In the genomic region with DNA sequence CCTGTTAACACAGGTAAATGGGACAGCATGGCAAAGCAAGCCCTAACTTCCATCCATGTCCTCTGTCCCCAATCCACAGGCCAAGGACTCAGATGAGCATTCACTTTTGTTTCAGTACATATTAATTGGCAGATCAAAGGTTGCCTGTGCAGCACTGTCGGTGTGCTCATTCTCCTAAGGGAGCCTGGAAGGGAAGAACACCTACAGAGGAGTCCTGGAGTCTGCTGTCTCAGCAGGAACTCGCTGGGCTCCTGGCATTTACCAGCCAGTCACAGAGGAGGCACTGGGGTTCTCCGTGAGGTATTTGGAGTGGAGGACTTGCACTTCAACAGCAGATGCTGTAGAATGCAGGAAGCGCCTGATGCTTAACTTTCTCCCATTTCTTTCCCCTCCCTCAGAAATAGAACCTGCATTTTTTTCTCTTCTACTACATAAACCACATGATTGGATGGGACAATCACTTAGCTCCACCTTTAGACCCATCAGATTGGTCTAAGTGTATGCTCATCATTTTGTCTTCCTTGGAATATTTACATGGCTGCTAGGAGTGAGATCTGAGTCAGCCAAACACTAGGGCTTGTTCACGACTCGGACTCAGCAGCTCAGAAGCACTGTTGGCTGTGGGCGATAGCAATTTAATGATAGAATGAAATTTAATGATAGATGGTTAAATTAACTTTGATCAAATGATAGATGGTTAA, we compare ENCODE assay signal across 22 mouse cellular contexts.
DNase-seq lines count a peak whose midpoint lies in the region; TF ChIP-seq lines count a peak whose summit lies in the region.
"Had no signal": no experiment of that assay in that cellular context is flagged by ENCODE, and none has a peak within 500 bp of the region (broad histone marks: within the 10 kb centered on the region; RNA-seq: fewer than 3 reads in every experiment).

No protein-coding gene starts in this region.

- H3K27ac ChIP-seq in kidney, adult 2 months (ENCODE audit: insufficient read depth, low read depth, low read length): no peak overlapping the region
- H3K27ac ChIP-seq: forebrain, embryonic 10.5 days; heart, adult 2 months; hindbrain, embryonic 15.5 days; limb, embryonic 15.5 days; liver, embryonic 14.5 days; lung, embryonic 15.5 days; midbrain, embryonic 15.5 days; neural tube, embryonic 12.5 days had no signal

- no peak for TF ChIP-seq CTCF in kidney, adult 2 months (conservative IDR thresholded peaks at IDR 0.05; ENCODE audit: insufficient read depth, insufficient read length, low read depth, low read length)

- 78% methylated on average over 7 of the region's 7 CpGs for WGBS in kidney, adult 2 months

- TF ChIP-seq POLR2A in kidney, adult 2 months (IDR thresholded peaks at IDR 0.05; ENCODE audit: low read depth, low read length): no peak

- no peaks in the 10 kb centered on the region for H3K36me3 ChIP-seq in kidney, adult 2 months (ENCODE audit: control insufficient read depth, insufficient read depth, low read length)
- H3K36me3 ChIP-seq: forebrain, embryonic 10.5 days; hindbrain, embryonic 15.5 days; limb, embryonic 15.5 days; lung, embryonic 15.5 days; midbrain, embryonic 15.5 days; neural tube, embryonic 12.5 days had no signal

- no peaks in the 10 kb centered on the region for H3K4me1 ChIP-seq in kidney, adult 2 months (ENCODE audit: control insufficient read depth, insufficient read depth, low read length)
- H3K4me1 ChIP-seq: limb, embryonic 15.5 days; lung, embryonic 15.5 days; neural tube, embryonic 12.5 days had no signal

- no peaks in the 10 kb centered on the region for H3K27me3 ChIP-seq in kidney, adult 2 months (replicated peaks; ENCODE audit: control insufficient read depth, insufficient read depth, low read length)
- H3K27me3 ChIP-seq: hindbrain, embryonic 15.5 days; limb, embryonic 15.5 days; lung, embryonic 15.5 days; midbrain, embryonic 15.5 days; neural tube, embryonic 12.5 days had no signal

- no peak overlapping the region for H3K4me3 ChIP-seq in kidney, adult 2 months (ENCODE audit: insufficient read depth, low read depth, low read length)
- H3K4me3 ChIP-seq: forebrain, embryonic 10.5 days; heart, adult 2 months; hindbrain, embryonic 15.5 days; limb, embryonic 15.5 days; lung, embryonic 15.5 days; midbrain, embryonic 15.5 days; neural tube, embryonic 12.5 days had no signal

- DNase-seq in cerebellum, adult 9-10 months: peak; percentile 35
- DNase-seq in cerebellum, postnatal 4 days (ENCODE audit: low spot score in 2 of 2): no peak
- DNase-seq in kidney, adult 2 months: peak; percentile 41
- no peak for DNase-seq in kidney, postnatal 10 days
- DNase-seq in brain, adult 2 months (ENCODE audit: low read depth, low spot score): peak; percentile 64
- DNase-seq in kidney, postnatal 25 days: peak; percentile 9 to 47
- no peak for DNase-seq in heart, adult 11 months
- DNase-seq: cerebellum, adult 9-11 months; gastrocnemius, postnatal 25 days; heart, adult 2 months; heart, postnatal 36 days; layer of hippocampus, adult 9-11 months; left cerebral cortex, postnatal 4 days; lung, postnatal 36 days; thymus, postnatal 14 days had no signal

Comparison
In these comparisons a context has a peak if more than half of its experiments do, and no peak if none do; other contexts are left out.
1. DNase-seq: peak in cerebellum, adult 9-10 months (single experiment), kidney, adult 2 months (single experiment), brain, adult 2 months (single experiment) and kidney, postnatal 25 days (2 of 2); none in cerebellum, postnatal 4 days (0 of 2), kidney, postnatal 10 days (single experiment) and heart, adult 11 months (single experiment).